Mouse (Mus musculus): ENCODE data around the gene Ccdc130.

DNA sequence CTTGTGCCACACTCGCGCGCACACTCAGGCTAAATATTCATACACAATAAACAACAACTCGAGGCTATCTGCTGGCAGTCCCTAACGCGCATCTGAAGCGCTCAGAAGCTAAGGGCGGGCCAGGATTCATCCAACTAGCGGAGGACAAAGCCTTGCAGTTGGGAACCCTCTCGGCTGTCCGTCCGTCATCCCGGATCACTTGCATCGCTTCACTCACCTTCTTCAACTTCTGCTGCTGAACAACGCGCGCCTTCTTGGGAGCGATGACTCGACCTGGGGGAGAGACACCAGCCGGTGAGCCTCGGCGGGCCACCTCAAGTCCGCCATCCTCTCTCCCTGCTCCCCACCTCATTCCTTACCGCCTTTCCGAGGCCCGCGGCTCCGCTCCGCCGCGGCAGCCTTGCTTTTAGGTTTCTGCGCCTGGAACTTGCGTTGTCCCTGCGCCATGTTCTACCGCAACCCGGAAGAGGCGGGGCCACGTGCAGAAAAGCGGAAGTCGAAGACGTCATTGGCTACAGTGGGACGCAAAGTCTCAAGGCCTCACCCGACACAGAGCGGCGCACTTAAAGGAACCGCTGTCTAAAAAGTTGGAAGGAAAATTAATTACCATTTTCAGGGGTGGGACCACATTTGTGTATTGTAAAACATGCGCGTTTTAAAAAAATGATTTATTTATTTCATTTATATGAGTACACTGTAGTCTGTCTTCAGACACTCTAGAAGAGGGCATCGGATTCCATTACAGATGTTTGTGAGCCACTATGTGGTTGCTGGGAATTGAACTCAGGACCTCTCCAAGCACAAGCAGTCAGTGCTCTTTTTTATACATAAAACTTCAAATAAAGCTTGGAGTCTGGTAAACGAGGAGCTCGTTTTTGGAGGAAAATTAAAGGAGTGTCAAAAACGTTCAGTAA is 20.7 kb downstream of the Ccdc130 start, which contains the start of gene D8Ertd738e:
- TF ChIP-seq CTCF (IDR thresholded peaks at IDR 0.05; ENCODE audit: low read depth, low read length) (no peak), GATA1 (IDR thresholded peaks at IDR 0.05; ENCODE audit: borderline replicate concordance, low read length) (no peak), POLR2AphosphoS5 (IDR thresholded peaks at IDR 0.05; ENCODE audit: insufficient replicate concordance, low read depth, low read length) (no peak; the same call in 1 of the 2 replicates), TAL1 (conservative IDR thresholded peaks at IDR 0.05; ENCODE audit: low read depth, low read length) (no peak), GATA2 (IDR thresholded peaks at IDR 0.05; ENCODE audit: borderline replicate concordance, low read depth, low read length) (no peak)
